Mouse (Mus musculus): Measurements from ENCODE around the gene 1700017N19Rik.
"Not testable (repeated sequence)": the region's sequence is repeated elsewhere in the genome, so short reads cannot be mapped to it uniquely, and the experiment has no call there.

1700017N19Rik gene

DNA sequence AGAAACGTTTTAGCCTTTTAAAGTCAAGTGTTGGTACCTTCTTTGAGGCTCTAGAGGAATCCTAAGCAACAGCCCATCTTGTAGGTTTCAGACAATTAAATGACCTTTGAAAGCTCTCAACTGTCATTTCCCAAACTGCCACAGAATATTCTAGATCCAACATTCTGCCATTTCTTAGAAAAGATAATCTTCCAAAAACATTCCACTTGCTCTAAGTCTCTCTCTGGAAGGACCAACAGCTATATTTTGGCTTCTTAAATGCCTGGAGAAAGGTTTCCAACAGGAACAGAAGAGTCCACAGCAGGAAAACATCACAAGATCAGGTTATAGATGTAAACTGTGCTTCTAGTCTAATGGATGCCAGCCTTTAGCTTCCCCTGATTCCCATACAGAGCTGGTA, at the start of gene 1700017N19Rik, which contains the start of gene 4930430F08Rik:
TSS of gene 1700017N19Rik (plus strand) at position 162 of the 400 bp plus-strand sequence.
TSS of gene 4930430F08Rik (minus strand) at position 101 of the 400 bp plus-strand sequence.
- no peak for DNase-seq

DNA sequence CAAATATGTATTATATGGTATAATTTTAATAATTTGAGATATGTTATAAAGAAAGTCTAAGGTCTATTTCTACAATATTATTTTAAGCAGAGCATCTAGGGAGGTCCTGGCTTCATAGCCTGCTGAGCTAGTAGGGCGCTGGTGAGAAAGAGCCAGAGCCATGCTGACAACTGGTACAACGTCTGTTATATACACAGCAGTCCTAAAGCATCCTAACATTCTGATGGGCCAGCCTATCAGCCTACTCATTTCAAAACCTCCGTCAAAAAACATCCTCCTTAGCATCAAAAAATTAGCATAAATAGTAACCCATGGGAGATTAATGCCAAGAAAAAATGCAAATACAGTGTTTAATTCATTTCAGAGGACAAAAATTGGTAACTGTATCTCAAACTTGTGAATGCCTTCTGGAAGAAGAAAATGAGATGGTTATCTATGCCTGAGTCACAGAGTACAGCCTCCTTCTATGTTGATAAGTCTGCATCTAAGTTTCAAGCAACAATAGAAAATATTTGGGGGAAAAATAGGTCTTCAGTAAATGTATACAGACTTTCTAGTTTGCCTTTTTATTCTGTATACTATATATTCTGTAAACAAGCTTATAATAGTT, 33.6 kb upstream of the 1700017N19Rik start:
- DNase-seq: no peak

GRCm38 (mm10) chr10:100560194-100560883, 29.9 kb upstream of the 1700017N19Rik start:
- not testable (repeated sequence) for DNase-seq

- DNase-seq: no peak
Measured at GRCm38 (mm10) chr10:100564112-100564511, 26.2 kb upstream of the 1700017N19Rik start.

DNA sequence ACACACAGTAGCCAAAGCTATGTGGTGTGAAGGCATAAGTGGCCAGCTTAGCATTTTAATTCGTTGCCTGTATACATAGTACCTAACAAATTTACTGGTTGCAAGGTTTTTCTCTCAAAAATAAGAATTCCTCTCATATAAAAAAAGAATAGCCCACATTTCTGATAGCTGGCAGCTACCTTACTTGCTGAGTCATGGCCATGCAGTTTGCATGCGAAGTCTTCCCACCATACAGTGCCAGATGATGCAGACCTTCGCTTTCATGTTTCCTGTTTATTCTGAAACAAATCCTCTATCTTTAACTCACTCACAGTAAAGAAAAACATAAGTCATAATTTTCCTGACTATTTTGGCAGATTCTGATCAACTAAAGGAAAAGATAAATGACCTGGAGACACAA, 18.6 kb upstream of the 1700017N19Rik start:
- DNase-seq: no peak

DNA sequence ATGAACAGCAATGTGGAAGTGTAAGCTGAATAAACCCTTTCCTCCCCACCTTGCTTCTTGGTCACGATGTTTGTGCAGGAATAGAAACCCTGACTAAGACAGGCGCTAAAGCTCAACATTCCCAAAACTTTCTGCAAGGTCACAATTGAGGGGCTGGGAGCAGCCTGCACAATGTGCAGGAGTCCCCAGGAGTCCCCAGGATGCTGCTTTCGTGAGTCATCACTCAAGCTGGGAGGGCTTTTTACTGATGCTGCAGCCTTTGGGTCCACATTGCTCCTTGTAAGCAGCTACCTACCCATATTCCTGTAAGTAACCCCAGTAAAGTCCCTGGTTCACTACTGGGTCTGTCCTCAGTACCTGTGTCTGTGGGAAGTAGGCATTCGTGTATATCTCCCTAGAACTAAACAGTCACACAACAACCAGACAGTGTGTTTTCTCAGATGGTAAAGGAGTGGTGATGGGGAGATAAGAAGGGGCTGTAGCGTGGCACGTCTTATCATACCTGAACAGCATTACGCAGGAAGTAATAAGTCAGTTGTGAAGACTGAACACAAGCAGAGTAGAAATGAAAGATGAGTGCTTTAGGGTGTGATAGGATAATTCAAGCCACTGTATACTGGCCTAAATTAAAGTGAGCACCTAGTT, 15.7 kb upstream of the 1700017N19Rik start:
- no peak for DNase-seq

DNA sequence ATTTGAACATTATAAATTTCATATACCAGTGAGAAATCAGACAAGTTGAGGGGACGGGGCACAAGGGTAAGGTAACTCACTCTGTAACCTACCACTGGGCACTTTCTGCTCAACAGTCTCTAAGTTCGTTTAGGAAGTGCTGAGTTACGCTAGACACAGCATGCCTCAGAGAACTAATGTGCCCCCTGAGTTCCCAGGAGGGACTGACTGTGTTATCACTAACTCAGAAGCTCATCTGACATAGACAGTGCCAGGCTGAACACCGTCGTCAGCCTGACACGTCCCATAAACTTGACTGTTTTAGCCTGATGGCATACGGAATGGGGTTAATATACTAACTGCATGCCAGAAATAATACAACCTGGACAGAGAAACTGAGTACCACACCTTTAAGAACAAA, 15.0 kb upstream of the 1700017N19Rik start:
- no peak for DNase-seq

DNA sequence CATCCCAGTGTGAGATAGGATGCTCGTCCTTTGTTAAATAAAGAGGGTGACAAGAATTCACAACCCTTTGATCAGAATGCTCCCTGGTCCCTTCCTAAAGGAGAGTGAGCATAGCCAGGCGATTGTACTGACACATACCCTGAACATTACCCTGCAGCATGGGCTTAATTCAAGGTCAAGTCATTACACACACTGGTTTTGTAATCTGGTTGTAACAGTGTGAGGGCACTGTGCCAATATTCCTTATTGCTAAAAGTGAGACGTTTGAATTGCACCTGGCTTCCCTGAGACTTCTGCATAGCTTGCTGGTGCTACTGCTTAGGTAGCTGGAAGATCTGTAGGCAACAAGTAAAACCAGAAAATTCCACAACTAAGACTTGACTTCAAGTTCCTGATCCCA, 6.1 kb upstream of the 1700017N19Rik start:
- DNase-seq: no peak

GRCm38 (mm10) chr10:100588524-100588923, 1.8 kb upstream of the 1700017N19Rik start:
- DNase-seq: no peak

GRCm38 (mm10) chr10:100588932-100589388, 1.3 kb upstream of the 1700017N19Rik start:
- DNase-seq: peak; percentile 89

DNA sequence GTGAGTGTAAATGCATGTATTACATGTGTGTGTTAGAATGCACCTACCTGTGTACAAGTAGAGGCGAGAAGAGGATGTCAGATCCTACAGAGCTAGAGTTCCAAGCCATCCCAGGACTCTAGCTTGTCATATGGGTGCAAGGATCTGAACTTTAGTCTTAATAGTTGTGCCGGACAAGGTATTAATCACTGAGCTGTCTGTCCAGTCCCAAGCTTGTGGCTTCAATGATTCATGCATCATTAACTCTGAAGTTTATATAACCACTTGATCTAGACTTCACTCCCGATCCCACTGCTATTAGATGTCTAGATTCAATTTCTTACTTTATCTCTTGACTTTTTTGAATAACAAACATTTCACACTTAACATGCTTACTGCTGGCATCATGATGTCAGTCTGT, 8.1 kb downstream of the 1700017N19Rik start:
- DNase-seq: no peak

DNA sequence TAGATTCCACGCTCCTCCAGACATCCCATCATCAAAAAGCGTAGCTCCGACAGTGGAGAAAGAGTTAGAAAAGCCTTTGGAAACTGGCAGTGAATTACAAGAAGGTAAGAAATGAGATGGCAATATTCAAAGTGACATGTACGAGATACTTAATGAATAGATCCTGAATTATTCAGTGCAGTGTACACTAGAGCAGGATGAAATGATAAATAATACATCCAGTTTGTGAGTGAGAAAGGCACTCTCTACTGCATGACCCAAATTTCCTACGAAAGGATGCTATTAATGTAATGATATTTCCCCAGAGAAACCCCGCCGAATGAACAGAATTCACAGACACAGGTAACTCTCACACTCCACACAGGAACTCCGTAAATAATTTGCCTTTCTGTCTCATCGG, 13.2 kb downstream of the 1700017N19Rik start:
- DNase-seq: no peak

DNA sequence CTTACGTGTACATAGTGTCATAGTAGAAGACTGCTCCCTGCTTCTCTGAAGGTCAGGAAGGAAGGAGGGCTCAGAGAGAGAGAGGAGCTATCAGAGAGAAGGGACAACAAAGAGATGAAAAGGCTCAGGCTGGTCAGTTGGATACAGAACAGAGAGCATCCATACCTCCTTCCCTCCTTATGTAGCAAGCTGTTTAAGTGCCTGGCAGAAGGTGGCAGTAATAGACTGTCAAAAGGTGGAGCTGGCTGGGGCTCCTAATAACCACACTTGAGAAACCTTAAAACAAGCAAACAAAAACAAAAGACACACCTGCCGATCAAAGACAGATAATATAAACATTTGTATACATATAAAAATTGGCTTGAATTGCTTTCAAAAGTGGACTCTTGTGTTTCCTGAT, 14.0 kb downstream of the 1700017N19Rik start:
- DNase-seq: no peak

DNA sequence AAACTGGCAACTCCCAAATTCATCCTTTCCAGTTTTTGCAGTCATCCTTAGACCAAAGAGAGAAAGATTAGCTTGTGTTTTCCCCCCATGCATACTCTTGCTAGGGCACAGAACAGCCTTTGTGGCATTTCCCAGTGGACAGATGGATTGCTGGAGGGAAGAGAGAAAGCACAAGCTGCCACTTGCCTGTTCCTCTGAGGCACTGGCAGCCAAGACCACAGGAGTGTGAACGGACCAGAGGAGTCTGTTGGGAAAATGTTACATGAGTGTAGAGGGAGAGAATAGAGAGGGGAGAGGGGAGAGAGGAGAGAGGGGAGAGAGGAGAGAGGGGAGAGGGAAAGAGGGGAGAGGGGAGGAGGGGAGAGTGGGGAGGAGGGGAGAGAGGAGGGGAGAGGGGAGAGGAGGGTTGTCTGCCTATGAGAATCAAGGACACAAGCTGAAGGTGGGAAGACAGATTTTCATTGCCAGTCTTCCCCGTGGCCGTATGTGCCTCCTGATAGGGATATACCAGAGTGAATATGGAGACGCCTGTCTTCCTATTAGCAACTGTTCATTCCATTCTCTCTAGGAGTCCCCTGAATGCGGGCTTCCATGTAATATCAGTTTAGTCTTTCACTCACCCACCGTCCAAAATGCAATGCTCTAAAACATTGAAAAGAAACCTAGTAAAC, 27.1 kb downstream of the 1700017N19Rik start:
- DNase-seq: no peak

- DNase-seq: no peak
Measured at GRCm38 (mm10) chr10:100619474-100619873, 29.2 kb downstream of the 1700017N19Rik start.

DNA sequence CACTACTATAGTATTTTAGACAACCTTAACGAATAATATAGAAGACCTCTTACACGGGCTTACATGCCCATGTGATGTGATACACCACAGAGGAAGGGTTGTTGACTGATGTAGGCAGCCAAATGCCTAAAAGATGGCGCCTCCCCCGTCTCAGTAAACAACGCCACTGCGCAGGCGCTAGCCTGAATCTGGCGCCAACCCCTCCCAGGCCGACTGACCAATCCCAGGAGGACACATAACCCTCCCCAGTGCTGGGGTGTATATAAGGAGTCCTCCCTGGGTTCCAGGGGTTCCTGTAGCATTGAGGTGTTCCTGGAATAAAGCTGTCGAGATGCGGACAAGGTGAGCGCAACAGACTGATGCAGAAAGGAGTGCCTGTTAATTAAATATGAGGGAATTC, 29.8 kb downstream of the 1700017N19Rik start:
- no peak for DNase-seq

DNA sequence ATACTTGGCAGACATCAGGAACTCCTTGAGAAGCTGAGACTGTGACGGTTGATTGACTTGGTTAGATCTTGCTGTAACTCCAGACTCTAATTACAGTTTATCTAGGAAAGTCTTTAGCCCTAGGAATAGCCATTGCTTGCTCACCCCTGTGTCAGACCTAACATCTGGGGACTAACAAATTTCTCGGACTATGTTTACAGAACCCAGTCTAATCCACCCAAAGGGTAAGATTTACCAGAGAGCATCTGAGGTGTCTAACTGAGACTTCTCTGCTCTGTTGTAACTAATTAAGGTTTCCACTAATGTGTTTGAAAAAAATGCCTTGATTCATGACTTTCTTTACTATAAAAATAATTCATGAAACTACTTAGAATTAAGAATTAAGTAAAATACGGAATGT, 32.2 kb downstream of the 1700017N19Rik start:
- no peak for DNase-seq

GRCm38 (mm10) chr10:100629762-100630438, 39.6 kb downstream of the 1700017N19Rik start:
- peak; percentile 39 for DNase-seq

DNA sequence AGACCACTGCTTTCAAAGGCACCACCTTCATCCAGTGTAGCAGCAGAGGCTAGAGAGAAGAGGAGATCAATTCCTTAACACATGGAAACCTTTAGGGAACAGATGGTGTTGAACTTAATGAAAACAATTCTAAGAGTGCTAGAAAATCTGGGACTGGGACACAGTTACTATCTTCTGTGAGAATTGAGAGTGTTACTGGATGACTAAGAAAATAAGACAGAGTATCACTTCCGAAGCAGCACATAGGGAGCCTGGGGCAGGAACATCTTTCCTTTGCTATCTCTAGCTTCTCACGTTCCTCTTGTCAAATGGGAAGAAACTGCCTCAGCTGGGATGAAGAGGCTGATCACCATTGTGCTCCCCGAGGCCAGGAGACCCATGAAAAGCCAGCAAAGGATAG, 52.6 kb downstream of the 1700017N19Rik start:
- DNase-seq: no peak

- no peak for DNase-seq
Measured at GRCm38 (mm10) chr10:100645331-100645935, 55.1 kb downstream of the 1700017N19Rik start.

DNA sequence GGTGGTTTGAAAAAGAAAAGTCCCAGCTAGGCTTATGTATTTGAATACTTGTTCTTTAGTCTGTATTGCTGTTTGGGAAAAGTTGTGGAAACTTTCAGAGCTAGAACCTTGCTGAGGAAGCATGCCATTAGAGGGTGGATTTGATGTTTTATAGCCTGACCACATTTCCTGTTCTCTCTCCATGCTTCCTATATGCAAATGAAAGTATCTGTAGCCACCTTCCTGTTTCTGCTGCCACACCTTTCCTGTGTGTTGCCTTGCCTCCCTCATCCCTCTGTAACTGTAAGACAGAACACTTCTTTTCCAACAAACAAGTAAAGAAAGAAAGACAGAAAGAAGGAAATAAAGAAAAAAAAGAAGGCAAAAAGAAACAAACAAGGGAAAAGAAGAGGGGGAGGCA, 63.9 kb downstream of the 1700017N19Rik start:
- no peak for DNase-seq

DNA sequence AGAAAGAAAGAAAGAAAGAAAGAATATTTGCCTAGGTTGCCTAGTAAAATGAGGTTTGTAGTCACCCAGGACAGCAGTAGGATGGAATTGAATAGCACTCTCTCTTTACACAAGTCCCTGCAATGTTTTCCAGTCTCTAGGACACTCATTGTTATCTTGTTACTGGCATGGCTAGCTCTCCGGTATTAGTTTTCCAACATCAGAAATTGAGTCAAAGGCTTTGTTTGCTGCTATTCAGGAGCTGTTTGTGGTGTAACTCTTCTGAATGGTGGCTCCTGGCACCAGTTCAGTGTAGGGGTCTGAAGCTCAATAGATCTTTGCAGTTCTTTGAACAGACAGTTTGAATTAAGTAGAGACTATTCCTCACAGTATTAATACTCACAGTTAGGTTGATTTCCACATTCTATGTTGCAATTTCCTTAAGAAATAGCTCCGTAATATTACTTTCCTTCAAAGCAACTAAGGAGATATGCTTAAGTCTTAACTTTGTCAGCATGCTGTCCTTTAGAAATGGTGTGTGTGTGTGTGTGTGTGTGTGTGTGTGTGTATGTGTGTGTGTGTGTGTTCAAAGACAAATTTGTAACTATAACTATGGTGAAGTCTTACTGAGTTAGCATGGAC, 71.8 kb downstream of the 1700017N19Rik start:
- DNase-seq: no peak

All from right cerebral cortex, postnatal 25 days (tissue).